Mouse (Mus musculus) liver, postnatal 0 days (tissue): ENCODE data around the gene Nanos1.

Experiments
- CTCF ChIP-seq: sonication (generic); IDR thresholded peaks from 2 replicates; pipeline ENCODE4 v1.5.1; 2016; ENCODE audit warnings: antibody characterized with exemption, low read depth
- EP300 ChIP-seq: IDR thresholded peaks from 2 replicates; pipeline ENCODE4 v1.6.1; 2016; ENCODE audit warnings: antibody characterized with exemption, low read depth, mild to moderate bottlenecking

- TF ChIP-seq CTCF (no peak), EP300 (no peak)
These were observed at the start of gene Nanos1 for GRCm38 (mm10) chr19:60755438-60756191.
